In the genomic region with DNA sequence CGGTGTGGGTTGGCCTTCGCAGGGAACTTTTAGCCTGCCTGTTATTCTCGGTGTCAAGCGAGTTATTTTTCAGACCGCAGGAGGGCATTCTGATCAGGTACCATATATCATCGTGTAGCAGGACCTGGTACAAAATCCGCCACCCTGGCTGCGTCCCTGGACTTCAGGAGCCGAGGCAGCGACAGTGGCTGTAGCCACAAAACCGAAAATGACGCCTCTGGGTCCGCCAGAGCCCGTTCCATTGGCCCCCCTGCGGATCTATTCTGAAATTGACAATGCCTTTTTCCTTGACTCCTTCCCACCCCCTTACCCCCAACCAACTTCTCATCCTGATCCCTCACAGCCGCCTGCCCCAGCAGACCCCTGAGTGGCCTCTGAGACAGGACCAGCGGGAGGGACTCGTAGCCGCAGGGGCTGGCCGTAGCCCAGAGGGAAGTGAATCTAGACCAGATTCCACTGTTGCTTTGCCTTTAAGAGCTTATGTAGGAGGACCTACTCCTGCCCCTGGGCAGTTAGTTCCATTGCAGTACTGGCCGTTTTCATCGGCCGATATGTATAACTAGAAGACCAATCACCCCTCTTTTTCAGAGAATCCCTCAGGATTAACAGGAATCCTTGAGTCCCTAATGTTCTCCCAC, we compare ENCODE assay signal across 9 mouse cellular contexts. TPM values are rescaled to one million over a fixed set of nuclear protein-coding genes. Genes with fewer than 3 reads are reported as not detected.
DNase-seq lines count a peak whose midpoint lies in the region; ATAC-seq and TF ChIP-seq lines count a peak whose summit lies in the region.
"Had no signal": no experiment of that assay in that cellular context is flagged by ENCODE, and none has a peak within 500 bp of the region (broad histone marks: within the 10 kb centered on the region; RNA-seq: fewer than 3 reads in every experiment).

No protein-coding gene starts in this region.

- H3K79me2 ChIP-seq in myocyte (ENCODE audit: control insufficient read depth, insufficient read depth) = no peaks in the 10 kb centered on the region

- no peaks in the 10 kb centered on the region for H3K27me3 ChIP-seq in heart, embryonic 12.5 days (replicated peaks)
- H3K27me3 ChIP-seq in intestine, embryonic 15.5 days (replicated peaks) = no peaks in the 10 kb centered on the region
- no peaks in the 10 kb centered on the region for H3K27me3 ChIP-seq in myocyte (ENCODE audit: control insufficient read depth, insufficient read depth, insufficient read length)

- intact Hi-C loops in heart, postnatal 25 days (cut with DNase I) = no loop called here

- peak overlapping the region; percentile 56 for H3K4me2 ChIP-seq in heart, embryonic 12.5 days
- H3K4me2 ChIP-seq in intestine, embryonic 15.5 days (replicated peaks) = peak overlapping the region; percentile 48
- peak overlapping the region; percentile 20 for H3K4me2 ChIP-seq in myocyte (ENCODE audit: low read depth)

- WGBS in heart, embryonic 12.5 days = 53% methylated on average over 23 of the region's 23 CpGs
- 59% methylated on average over 23 of the region's 23 CpGs for WGBS in intestine, embryonic 15.5 days

- H3ac ChIP-seq in myocyte (ENCODE audit: control insufficient read depth, insufficient read length) = no peak overlapping the region

- no peak for DNase-seq in heart, postnatal 25 days (ENCODE audit: low spot score)
- DNase-seq in embryo, embryonic 11 days = peak; percentile 76
- DNase-seq in urinary bladder, postnatal 4 days (ENCODE audit: low spot score in 2 of 2) = no peak
- no peak for DNase-seq in ovary, postnatal 36 days (ENCODE audit: low spot score)
- no peak for DNase-seq in lung, postnatal 25 days (ENCODE audit: low spot score)
- DNase-seq: cerebellum, adult 18-20 months had no signal

- 0 out of 2 replicates have a peak overlapping the region, but pooled peaks have one; percentile 1 for H3K9ac ChIP-seq in heart, embryonic 12.5 days
- H3K9ac ChIP-seq in intestine, embryonic 15.5 days = no peak overlapping the region

- TF ChIP-seq POLR2A in myocyte (IDR thresholded peaks at IDR 0.05; ENCODE audit: insufficient read length, low read depth) = no peak

- no peak for ATAC-seq in heart, embryonic 12.5 days (ENCODE audit: insufficient number of reproducible peaks, low FRiP score)
- ATAC-seq in intestine, embryonic 15.5 days = no peak

- no peak overlapping the region for H3K27ac ChIP-seq in heart, embryonic 12.5 days (ENCODE audit: poor library complexity, severe bottlenecking)
- H3K27ac ChIP-seq in intestine, embryonic 15.5 days = no peak overlapping the region

- no peaks in the 10 kb centered on the region for H3K4me1 ChIP-seq in heart, embryonic 12.5 days (replicated peaks)
- no peaks in the 10 kb centered on the region for H3K4me1 ChIP-seq in intestine, embryonic 15.5 days (replicated peaks)

- peaks cover 11% of the 10 kb centered on the region for H3K9me3 ChIP-seq in heart, embryonic 12.5 days (replicated peaks)
- H3K9me3 ChIP-seq in intestine, embryonic 15.5 days = no peaks in the 10 kb centered on the region

- H3K4me3 ChIP-seq in heart, embryonic 12.5 days = peak overlapping the region; percentile 37
- peak overlapping the region; percentile 24 for H3K4me3 ChIP-seq in intestine, embryonic 15.5 days (replicated peaks)
- peak overlapping the region; percentile 7 for H3K4me3 ChIP-seq in myocyte

- H3K36me3 ChIP-seq in heart, embryonic 12.5 days = no peaks in the 10 kb centered on the region
- H3K36me3 ChIP-seq in intestine, embryonic 15.5 days = no peaks in the 10 kb centered on the region
- H3K36me3 ChIP-seq in myocyte (ENCODE audit: control insufficient read depth, insufficient read depth) = no peaks in the 10 kb centered on the region

TF ChIP-seq in myocyte, 11 proteins besides CTCF, POLR2A, EP300 and RAD21:
- TF ChIP-seq MAX (IDR thresholded peaks at IDR 0.05; ENCODE audit: low read depth) = no peak
- no peak for TF ChIP-seq TCF3 (IDR thresholded peaks at IDR 0.05; ENCODE audit: insufficient read length, low read depth)
- TF ChIP-seq POLR2AphosphoS2 (IDR thresholded peaks at IDR 0.05; ENCODE audit: insufficient read length, low read depth) = no peak
- no peak for TF ChIP-seq MYOD1 (IDR thresholded peaks at IDR 0.05; ENCODE audit: control insufficient read depth in 1 of 3, insufficient read length in 2 of 3, low read depth in 2 of 3)
- TF ChIP-seq E2F4 (IDR thresholded peaks at IDR 0.05; ENCODE audit: insufficient read depth) = no peak
- TF ChIP-seq REST (IDR thresholded peaks at IDR 0.05; ENCODE audit: insufficient read depth, insufficient read length) = no peak
- no peak for TF ChIP-seq USF1 (IDR thresholded peaks at IDR 0.05; ENCODE audit: low read depth)
- no peak for TF ChIP-seq TCF12 (IDR thresholded peaks at IDR 0.05; ENCODE audit: insufficient read depth, poor library complexity, severe bottlenecking)
TF ChIP-seq in myocyte: peak in this region for 0.

RNA-seq across cellular contexts. Expression of a gene that starts 11.0 kb away (rescaled TPM):
- 80.9 and 87.1 TPM in 2 replicates for polyA plus RNA-seq in heart, embryonic 12.5 days (2016; fragmentation: Nextera tagmentation; extraction: Ambion mirVana)
- 10 to 100 TPM; 29.3 to 35.7 TPM for total RNA-seq in heart, postnatal 25 days (2021)
- 85.7 and 91.2 TPM in 2 replicates for polyA plus RNA-seq in intestine, embryonic 15.5 days (2015; fragmentation: Nextera tagmentation; extraction: Ambion mirVana)
- polyA plus RNA-seq in myocyte (2012; fragmentation: generic; extraction: Trizol) = 26.8 TPM

RNA-seq across cellular contexts. Expression of a gene that starts 18.4 kb away (rescaled TPM):
- polyA plus RNA-seq in heart, embryonic 12.5 days (2016; fragmentation: Nextera tagmentation; extraction: Ambion mirVana) = 33.7 and 36.1 TPM in 2 replicates
- total RNA-seq in heart, postnatal 25 days (2021) = 10 to 100 TPM; 23.4 to 23.7 TPM
- 49.6 and 50.2 TPM in 2 replicates for polyA plus RNA-seq in intestine, embryonic 15.5 days (2015; fragmentation: Nextera tagmentation; extraction: Ambion mirVana)
- polyA plus RNA-seq in myocyte (2012; fragmentation: generic; extraction: Trizol) = 34.8 TPM

RNA-seq across cellular contexts. Expression of a gene that starts 54.4 kb away (rescaled TPM):
- polyA plus RNA-seq in heart, embryonic 12.5 days (2016; fragmentation: Nextera tagmentation; extraction: Ambion mirVana) = 2.9 and 3.2 TPM in 2 replicates
- total RNA-seq in heart, postnatal 25 days (2021) = 1 to 10 TPM in 1 of 2 experiments, under 1 TPM in 1; 0.70 to 1.3 TPM
- polyA plus RNA-seq in intestine, embryonic 15.5 days (2015; fragmentation: Nextera tagmentation; extraction: Ambion mirVana) = 4.8 and 6.1 TPM in 2 replicates
- 28.7 TPM for polyA plus RNA-seq in myocyte (2012; fragmentation: generic; extraction: Trizol)
